Mouse (Mus musculus) hindbrain, embryonic 14.5 days (tissue): ENCODE results near the gene Arhgef17. TPM values are rescaled to one million over a fixed set of nuclear protein-coding genes. Genes with fewer than 3 reads are reported as not detected.

Experiments
- ATAC-seq: fragments of 200-750 bp; cut with Nextera tagmentation; 2 replicates; pipeline ENCODE4 v1.8.0; 2017; ENCODE audit warnings: moderate number of reproducible peaks, mild to moderate bottlenecking, moderate TSS enrichment, moderate library complexity; ENCODE audit not compliant: low FRiP score
- DNase-seq: peaks from one replicate; pipeline ENCODE4 v3.0.0-alpha.2; 2015; ENCODE audit warnings: low spot score
- H3K27ac ChIP-seq: fragments of 300-500 bp; sonication (generic); 2 replicates; pipeline ENCODE4 v1.5.1; 2014; ENCODE audit warnings: mild to moderate bottlenecking, moderate library complexity
- H3K27me3 ChIP-seq: fragments of 300-500 bp; sonication (generic); 2 replicates; pipeline ENCODE4 v1.6.1; 2014; ENCODE audit warnings: mild to moderate bottlenecking, low read length, mixed read lengths; ENCODE audit not compliant: control insufficient read depth, insufficient read depth
- H3K36me3 ChIP-seq: fragments of 300-500 bp; sonication (generic); replicated peaks from 2 replicates; pipeline ENCODE4 v1.6.1; 2014; ENCODE audit not compliant: control insufficient read depth, insufficient read depth
- H3K4me1 ChIP-seq: fragments of 300-500 bp; sonication (generic); replicated peaks from 2 replicates; pipeline ENCODE4 v1.6.1; 2014; ENCODE audit warnings: antibody characterized with exemption, low read length, mixed read lengths; ENCODE audit not compliant: control insufficient read depth, insufficient read depth
- H3K4me2 ChIP-seq: fragments of 300-500 bp; sonication (generic); replicated peaks from 2 replicates; pipeline ENCODE4 v1.6.1; 2014; ENCODE audit warnings: mild to moderate bottlenecking, moderate library complexity
- H3K4me3 ChIP-seq: fragments of 300-500 bp; sonication (generic); replicated peaks from 2 replicates; pipeline ENCODE4 v1.5.1; 2014; ENCODE audit warnings: mild to moderate bottlenecking, low read length
- H3K9ac ChIP-seq: fragments of 300-500 bp; sonication (generic); 2 replicates; pipeline ENCODE4 v1.6.1; 2014
- H3K9me3 ChIP-seq: fragments of 300-500 bp; sonication (generic); 2 replicates; pipeline ENCODE4 v1.6.1; 2016; ENCODE audit warnings: low read length; ENCODE audit not compliant: control insufficient read depth
- WGBS: fragments of 180-500 bp; shearing (Covaris S2); extraction: QIAGEN DNeasy Blood & Tissue Kit; methylation state at CpG from one replicate; pipeline ENCODE4 v1.1.7; 2014; 5-methylcytosine and 5-hydroxymethylcytosine counted together
- polyA plus RNA-seq: library from polyadenylated mRNA; unstranded; fragments of >200 nt; fragmentation: Nextera tagmentation; extraction: Ambion mirVana; gene quantifications from 2 replicates; pipeline ENCODE4 v1.2.1, GENCODE M21; 2014

The Arhgef17 gene
- polyA plus RNA-seq, 1 experiment from 2014 or later: 15.5 TPM

GRCm38 (mm10) chr7:100944738-100945137, 12.8 kb upstream of the Arhgef17 start:
- no peak for DNase-seq
- H3K4me3 ChIP-seq: no peak overlapping the region
- WGBS: 92% methylated on average over 5 of the region's 5 CpGs
- H3K36me3 ChIP-seq: no peaks in the 10 kb centered on the region
- no peaks in the 10 kb centered on the region for H3K27me3 ChIP-seq
- no peak overlapping the region for H3K9ac ChIP-seq
- no peak overlapping the region for H3K27ac ChIP-seq
- H3K9me3 ChIP-seq: no peaks in the 10 kb centered on the region
- H3K4me2 ChIP-seq: no peak overlapping the region
- no peak for ATAC-seq
- H3K4me1 ChIP-seq: no peaks in the 10 kb centered on the region

DNA sequence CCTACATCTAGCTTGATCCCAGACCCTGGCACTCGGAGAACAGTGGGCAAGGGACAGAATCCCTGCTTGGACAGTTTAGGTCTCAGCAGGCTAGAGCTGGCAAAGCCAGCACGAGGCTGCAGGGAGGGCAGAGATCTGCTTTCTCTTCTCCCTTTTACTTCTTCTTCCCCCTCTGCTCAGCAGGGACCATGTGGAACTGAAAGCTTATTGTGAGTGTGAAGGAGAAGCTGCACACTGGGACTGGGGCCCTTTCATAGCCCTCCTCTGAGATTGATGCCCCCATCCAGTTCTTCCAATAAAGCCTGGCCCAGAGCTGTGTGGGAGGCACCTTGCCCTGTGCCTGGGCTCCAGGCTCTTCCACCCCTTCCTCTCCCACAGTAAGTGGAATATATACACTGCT, 12.4 kb upstream of the Arhgef17 start:
- no peak for DNase-seq
- Histone ChIP-seq H3K4me2 (no peak overlapping the region), H3K27ac (no peak overlapping the region), H3K4me3 (no peak overlapping the region), H3K36me3 (no peaks in the 10 kb centered on the region), H3K9me3 (no peaks in the 10 kb centered on the region), H3K9ac (no peak overlapping the region), H3K27me3 (no peaks in the 10 kb centered on the region), H3K4me1 (no peaks in the 10 kb centered on the region)
- ATAC-seq: no peak
- WGBS: 51% methylated on average over 2 of the region's 2 CpGs

- H3K27ac ChIP-seq: no peak overlapping the region
- H3K9ac ChIP-seq: no peak overlapping the region
- H3K36me3 ChIP-seq: no peaks in the 10 kb centered on the region
- DNase-seq (peak; percentile 73), ATAC-seq (peak; percentile 53)
- no peaks in the 10 kb centered on the region for H3K27me3 ChIP-seq
- H3K4me3 ChIP-seq: no peak overlapping the region
- no peak overlapping the region for H3K4me2 ChIP-seq
- H3K4me1 ChIP-seq: no peaks in the 10 kb centered on the region
- WGBS: 45% methylated on average over 12 of the region's 12 CpGs
- no peaks in the 10 kb centered on the region for H3K9me3 ChIP-seq
Measured at GRCm38 (mm10) chr7:100942789-100943615, 11.1 kb upstream of the Arhgef17 start.

GRCm38 (mm10) chr7:100941169-100941568, 9.3 kb upstream of the Arhgef17 start:
- no peak overlapping the region for H3K9ac ChIP-seq
- no peak overlapping the region for H3K4me2 ChIP-seq
- no peaks in the 10 kb centered on the region for H3K4me1 ChIP-seq
- no peak overlapping the region for H3K27ac ChIP-seq
- H3K27me3 ChIP-seq: no peaks in the 10 kb centered on the region
- ATAC-seq (no peak), DNase-seq (no peak)
- WGBS: 38% methylated on average over 5 of the region's 5 CpGs
- no peak overlapping the region for H3K4me3 ChIP-seq
- H3K9me3 ChIP-seq: no peaks in the 10 kb centered on the region
- no peaks in the 10 kb centered on the region for H3K36me3 ChIP-seq

GRCm38 (mm10) chr7:100938106-100938505, 6.2 kb upstream of the Arhgef17 start:
- H3K27ac ChIP-seq: no peak overlapping the region
- H3K9ac ChIP-seq: no peak overlapping the region
- DNase-seq: no peak
- no peaks in the 10 kb centered on the region for H3K36me3 ChIP-seq
- H3K27me3 ChIP-seq: peaks cover 3% of the 10 kb centered on the region; the same call in 1 of the 2 replicates
- no peak for ATAC-seq
- H3K4me2 ChIP-seq: no peak overlapping the region
- WGBS: 80% methylated on average over 16 of the region's 16 CpGs
- H3K4me1 ChIP-seq: no peaks in the 10 kb centered on the region
- H3K9me3 ChIP-seq: no peaks in the 10 kb centered on the region
- no peak overlapping the region for H3K4me3 ChIP-seq

GRCm38 (mm10) chr7:100937481-100937880, 5.6 kb upstream of the Arhgef17 start:
- Histone ChIP-seq H3K4me2 (no peak overlapping the region), H3K27ac (no peak overlapping the region), H3K9me3 (no peaks in the 10 kb centered on the region), H3K9ac (no peak overlapping the region), H3K27me3 (peaks cover 10% of the 10 kb centered on the region), H3K4me1 (no peaks in the 10 kb centered on the region), H3K36me3 (no peaks in the 10 kb centered on the region), H3K4me3 (no peak overlapping the region)
- WGBS: 78% methylated on average over 3 of the region's 3 CpGs
- no peak for ATAC-seq
- DNase-seq: no peak

DNA sequence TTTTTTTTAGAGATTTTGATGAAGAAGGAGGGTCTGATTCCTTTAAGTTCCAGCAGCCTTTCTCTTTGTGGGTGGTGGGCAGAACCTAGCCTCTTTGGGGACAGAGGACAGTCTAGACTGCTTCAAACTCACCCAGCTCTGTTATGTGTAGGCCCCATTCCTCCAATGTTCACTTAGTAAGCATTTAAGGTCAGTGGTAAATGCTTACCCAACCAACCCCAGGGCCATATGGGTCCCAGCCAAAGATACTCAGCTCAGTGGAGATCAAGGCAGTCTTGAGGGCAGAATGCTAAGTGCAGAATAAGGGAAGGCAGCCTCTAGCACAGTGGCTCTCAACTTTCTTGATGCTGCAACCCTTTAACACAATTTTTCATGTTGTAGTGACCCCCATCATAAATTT, 1.6 kb upstream of the Arhgef17 start:
- Histone ChIP-seq H3K4me2 (no peak overlapping the region), H3K27me3 (peaks cover 35% of the 10 kb centered on the region), H3K36me3 (no peaks in the 10 kb centered on the region), H3K9me3 (no peaks in the 10 kb centered on the region), H3K9ac (no peak overlapping the region), H3K27ac (no peak overlapping the region), H3K4me1 (peaks cover 17% of the 10 kb centered on the region; the same call in 1 of the 2 replicates), H3K4me3 (no peak overlapping the region)
- no peak for ATAC-seq
- DNase-seq: no peak

DNA sequence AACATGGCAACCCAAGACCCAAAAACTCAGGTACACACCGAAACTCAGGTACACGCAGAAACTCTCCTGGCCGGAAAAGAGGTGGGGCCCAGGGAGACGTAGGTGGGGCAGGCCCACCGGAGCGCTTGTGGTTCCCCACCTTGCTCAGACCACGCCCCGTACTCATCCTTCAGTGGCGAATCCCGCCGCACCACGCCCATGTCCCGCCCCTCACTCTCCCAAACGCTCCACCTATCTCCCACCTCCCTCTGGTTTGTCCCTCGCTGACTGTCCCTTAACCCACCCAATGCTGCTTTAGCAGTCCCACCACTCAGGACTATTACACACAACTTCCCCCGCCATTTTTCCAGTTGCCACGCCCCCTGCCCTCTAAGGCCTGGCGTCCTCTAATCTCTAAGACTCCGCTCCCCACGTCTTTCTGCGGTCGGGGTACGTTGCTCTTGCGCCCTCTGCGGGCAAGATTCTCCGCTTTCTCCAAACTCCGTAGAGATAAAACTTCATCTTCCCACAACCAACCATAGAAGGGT, 637 bp upstream of the Arhgef17 start:
- under 1% methylated on average over 23 of the region's 27 CpGs for WGBS
- 0 out of 2 replicates have a peak overlapping the region, but pooled peaks have one; percentile 22 for H3K9ac ChIP-seq
- DNase-seq (peak; percentile 78), ATAC-seq (peak; percentile 75)
- H3K9me3 ChIP-seq: no peaks in the 10 kb centered on the region
- H3K4me3 ChIP-seq: peak overlapping the region; percentile 47
- peaks cover 17% of the 10 kb centered on the region; the same call in 1 of the 2 replicates for H3K4me1 ChIP-seq
- no peaks in the 10 kb centered on the region for H3K36me3 ChIP-seq
- H3K4me2 ChIP-seq: peak overlapping the region; percentile 74
- peak overlapping the region; percentile 62; the same call in 1 of the 2 replicates for H3K27ac ChIP-seq
- H3K27me3 ChIP-seq: peaks cover 35% of the 10 kb centered on the region

DNA sequence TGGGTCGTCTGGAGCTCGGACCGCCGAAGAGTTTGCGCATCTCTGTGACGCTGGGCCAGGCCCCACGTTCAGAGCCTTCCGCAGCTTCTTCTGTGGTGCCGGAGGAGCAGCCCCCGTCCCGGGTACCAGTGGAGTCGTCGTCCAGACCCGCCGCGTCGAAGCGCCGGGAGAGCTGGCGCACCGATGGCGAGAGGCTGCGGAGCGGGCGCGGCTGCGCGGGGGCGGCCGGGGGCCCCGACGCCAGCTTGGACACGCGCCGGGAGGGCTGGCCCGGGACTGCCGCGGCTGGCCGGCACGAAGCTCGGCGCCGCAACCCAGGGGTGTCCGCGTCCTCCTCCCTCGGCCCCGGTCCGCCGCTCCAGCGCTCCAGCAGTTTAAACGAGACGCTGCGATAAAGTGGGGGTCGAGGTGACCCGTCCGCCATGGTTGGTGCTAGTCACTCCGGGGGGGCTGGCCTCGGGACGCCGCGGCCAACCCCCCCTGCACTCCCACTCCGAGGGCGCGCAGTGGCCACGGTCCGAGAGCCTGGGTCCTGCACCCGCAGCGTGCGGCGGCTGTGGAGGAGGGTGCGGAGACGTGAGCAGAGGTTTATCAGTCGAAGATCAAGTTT, 486 bp downstream of the Arhgef17 start:
- under 1% methylated on average over 69 of the region's 73 CpGs for WGBS

More for the DNA sequence above, 486 bp downstream of the Arhgef17 start:
- peak; percentile 16; the same call in 1 of the 2 replicates for ATAC-seq
- H3K36me3 ChIP-seq: no peaks in the 10 kb centered on the region
- no peak for DNase-seq
- peaks cover 35% of the 10 kb centered on the region for H3K27me3 ChIP-seq
- no peaks in the 10 kb centered on the region for H3K9me3 ChIP-seq
- H3K4me2 ChIP-seq: peak overlapping the region; percentile 74
- peaks cover 23% of the 10 kb centered on the region for H3K4me1 ChIP-seq
- peak overlapping the region; percentile 63 for H3K27ac ChIP-seq
- peak overlapping the region; percentile 53 for H3K9ac ChIP-seq
- peak overlapping the region; percentile 47 for H3K4me3 ChIP-seq
